Mouse (Mus musculus): ENCODE results near the gene Cntnap5b. TPM values are rescaled to one million over a fixed set of nuclear protein-coding genes. Genes with fewer than 3 reads are reported as not detected.

Cntnap5b gene
- not detected in 2 replicates for polyA plus RNA-seq (2015; fragmentation: Nextera tagmentation; extraction: Ambion mirVana)

DNA sequence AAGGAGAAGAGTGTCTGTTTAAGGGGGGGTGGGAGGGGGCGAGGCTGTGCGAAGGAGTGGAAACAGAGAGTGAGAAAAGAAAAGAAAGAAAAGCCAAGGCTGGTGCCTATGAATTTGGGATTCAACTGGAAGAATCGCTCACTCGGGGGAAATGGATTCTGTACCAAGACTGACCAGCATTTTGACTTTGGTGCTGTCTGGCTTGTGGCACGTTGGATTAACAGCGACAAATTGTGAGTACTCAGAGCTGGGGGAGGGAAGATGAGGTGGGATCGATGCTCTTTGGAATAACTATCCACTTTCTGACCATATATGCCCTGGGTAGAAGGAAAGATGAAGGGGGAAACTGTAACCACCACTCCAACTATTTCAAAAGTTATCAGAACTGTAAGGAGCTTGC lies at the start of gene Cntnap5b:
Cntnap5b (plus strand) TSS at position 152 of the 400 bp plus-strand sequence.

